Mouse (Mus musculus): ENCODE results near the gene 1700029I15Rik. TPM values are rescaled to one million over a fixed set of nuclear protein-coding genes. Genes with fewer than 3 reads are reported as not detected.

Gene 1700029I15Rik
- polyA plus RNA-seq, 1 experiment from 2014 or later, result 3.5 TPM

DNA sequence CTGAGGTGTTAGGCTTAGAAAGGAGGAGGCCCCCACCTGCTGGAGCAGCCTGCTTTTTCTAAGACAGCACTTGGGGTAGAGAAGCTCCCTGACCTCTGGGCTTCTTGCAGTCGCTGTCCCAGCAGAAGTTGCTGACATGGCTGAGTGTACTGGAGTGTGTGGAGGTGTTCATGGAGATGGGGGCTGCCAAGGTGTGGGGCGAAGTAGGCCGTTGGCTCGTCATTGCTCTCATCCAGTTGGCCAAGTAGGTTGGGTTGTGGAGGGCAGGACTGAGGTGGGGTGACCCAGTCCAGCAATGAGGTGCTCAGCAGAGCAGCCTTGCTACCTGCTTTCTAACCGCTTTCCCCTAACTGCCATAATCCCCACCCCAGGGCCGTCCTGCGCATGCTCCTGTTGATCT lies 5.0 kb upstream of the 1700029I15Rik start:
- Histone ChIP-seq H3K4me2 (ENCODE audit: low read depth, low read length) (no peak overlapping the region), H3K4me3 (replicated peaks; ENCODE audit: low read length) (no peak overlapping the region), H3K9me3 (replicated peaks; ENCODE audit: control insufficient read depth, low read length) (no peaks in the 10 kb centered on the region), H3K4me1 (ENCODE audit: control insufficient read depth, insufficient read depth, low read length) (peaks cover 28% of the 10 kb centered on the region), H3K27me3 (ENCODE audit: control insufficient read depth, insufficient read depth, low read length) (no peaks in the 10 kb centered on the region), H3K9ac (ENCODE audit: low read length) (no peak overlapping the region), H3K36me3 (ENCODE audit: control insufficient read depth, insufficient read depth, low read length) (no peaks in the 10 kb centered on the region), H3K27ac (ENCODE audit: low read length) (no peak overlapping the region)
- no peak for ATAC-seq (ENCODE audit: insufficient read depth, low FRiP score)
- 93% methylated on average over 7 of the region's 7 CpGs for WGBS

DNA sequence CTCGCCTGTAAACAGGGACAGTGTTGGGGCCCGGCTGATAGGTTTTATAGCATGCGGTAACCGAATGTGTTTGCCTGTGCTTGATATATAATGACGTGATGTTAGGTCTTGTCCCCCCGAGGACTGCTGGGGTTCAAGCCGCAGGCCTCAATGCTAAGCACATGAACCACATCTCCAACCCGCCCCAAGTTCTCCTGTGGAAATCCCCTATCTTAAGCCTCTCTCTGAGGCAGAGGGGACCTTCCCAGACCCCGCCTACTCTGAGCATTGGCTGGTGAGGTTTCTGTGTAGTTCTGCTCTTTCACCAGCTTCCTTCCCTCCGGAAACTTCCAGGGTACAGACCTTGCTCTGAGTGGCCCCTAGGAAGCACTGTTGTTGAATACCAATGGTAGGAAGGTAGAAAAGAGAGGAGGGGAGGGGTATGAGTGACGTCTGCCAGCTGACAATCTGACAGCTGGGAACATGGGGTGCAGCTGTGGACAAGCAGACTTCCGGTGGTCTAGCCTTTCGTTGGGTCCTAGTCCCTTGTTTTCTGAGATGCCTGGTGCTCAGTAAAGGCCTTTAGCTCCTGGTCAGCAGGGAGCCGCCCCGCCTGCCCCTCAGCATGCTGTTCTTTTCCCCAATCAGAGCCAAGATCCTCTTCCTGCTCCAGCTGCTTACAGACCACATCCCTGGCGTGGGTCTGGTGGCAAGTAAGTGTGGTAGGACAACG lies 2.4 kb upstream of the 1700029I15Rik start:
- no peaks in the 10 kb centered on the region for H3K9me3 ChIP-seq (replicated peaks; ENCODE audit: control insufficient read depth, low read length)
- peaks cover 9% of the 10 kb centered on the region for H3K4me1 ChIP-seq (ENCODE audit: control insufficient read depth, insufficient read depth, low read length)
- no peak overlapping the region for H3K4me2 ChIP-seq (ENCODE audit: low read depth, low read length)
- H3K36me3 ChIP-seq (ENCODE audit: control insufficient read depth, insufficient read depth, low read length), result 0 out of 2 replicates have a peak, but pooled peaks cover 2% of the 10 kb centered on the region
- H3K27ac ChIP-seq (ENCODE audit: low read length), result no peak overlapping the region
- 73% methylated on average over 17 of the region's 17 CpGs for WGBS
- no peak overlapping the region for H3K9ac ChIP-seq (ENCODE audit: low read length)
- no peak for ATAC-seq (ENCODE audit: insufficient read depth, low FRiP score)
- no peaks in the 10 kb centered on the region for H3K27me3 ChIP-seq (ENCODE audit: control insufficient read depth, insufficient read depth, low read length)
- H3K4me3 ChIP-seq (replicated peaks; ENCODE audit: low read length), result no peak overlapping the region

DNA sequence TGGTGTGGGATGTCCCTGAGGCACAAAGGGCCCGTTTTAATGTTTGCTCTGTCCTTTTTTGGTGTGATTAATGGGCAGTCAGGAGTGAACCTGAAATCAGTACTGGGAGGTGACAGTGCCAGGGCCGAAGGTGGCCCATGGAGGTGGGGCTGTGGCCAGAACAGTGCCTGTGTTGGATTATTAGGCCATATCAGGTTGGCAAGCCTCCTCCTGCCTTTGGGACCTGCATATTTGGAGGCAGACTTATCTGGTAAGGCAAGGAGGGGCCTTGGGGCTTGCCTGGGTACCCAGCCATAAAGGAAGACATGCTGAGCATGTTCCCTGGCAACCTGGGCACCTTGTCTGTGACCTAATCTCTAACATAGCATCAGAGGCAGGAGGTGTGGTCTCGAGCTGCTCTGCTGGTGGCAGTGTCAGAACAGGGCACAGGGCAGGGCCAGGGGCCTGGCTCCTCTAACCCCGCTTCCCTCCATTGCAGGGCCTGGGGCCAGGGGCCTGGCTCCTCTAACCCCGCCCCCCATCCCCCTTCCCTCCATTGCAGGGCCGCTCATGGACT lies 1.8 kb upstream of the 1700029I15Rik start:
- H3K27me3 ChIP-seq (ENCODE audit: control insufficient read depth, insufficient read depth, low read length), result no peaks in the 10 kb centered on the region
- H3K4me2 ChIP-seq (ENCODE audit: low read depth, low read length), result no peak overlapping the region
- no peak overlapping the region for H3K27ac ChIP-seq (ENCODE audit: low read length)
- H3K9me3 ChIP-seq (replicated peaks; ENCODE audit: control insufficient read depth, low read length), result no peaks in the 10 kb centered on the region
- no peak overlapping the region for H3K4me3 ChIP-seq (replicated peaks; ENCODE audit: low read length)
- 58% methylated on average over 6 of the region's 6 CpGs for WGBS
- H3K4me1 ChIP-seq (ENCODE audit: control insufficient read depth, insufficient read depth, low read length), result peaks cover 9% of the 10 kb centered on the region
- 0 out of 2 replicates have a peak, but pooled peaks cover 2% of the 10 kb centered on the region for H3K36me3 ChIP-seq (ENCODE audit: control insufficient read depth, insufficient read depth, low read length)
- no peak overlapping the region for H3K9ac ChIP-seq (ENCODE audit: low read length)
- ATAC-seq (ENCODE audit: insufficient read depth, low FRiP score), result no peak

DNA sequence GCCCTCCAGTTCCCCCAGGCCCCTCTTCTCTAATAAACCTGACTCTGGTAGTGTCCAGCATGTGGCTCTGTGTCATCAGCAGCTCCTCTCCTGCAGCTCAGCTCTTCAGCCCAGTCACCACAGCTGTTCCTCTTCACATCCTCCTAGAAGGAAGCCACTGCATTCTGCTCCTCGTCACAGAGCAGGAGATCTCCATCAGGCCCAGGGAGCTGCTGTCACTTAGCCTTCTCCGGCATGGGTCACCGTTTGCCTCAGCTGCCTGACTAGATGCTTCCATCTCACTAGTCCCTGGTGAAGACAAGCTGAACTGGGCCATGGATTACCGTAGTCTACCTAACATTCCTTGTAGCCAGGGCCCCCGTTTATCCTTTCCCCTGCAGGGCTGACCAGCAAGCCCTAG lies 1.2 kb upstream of the 1700029I15Rik start:
- Histone ChIP-seq H3K9me3 (replicated peaks; ENCODE audit: control insufficient read depth, low read length) (no peaks in the 10 kb centered on the region), H3K36me3 (ENCODE audit: control insufficient read depth, insufficient read depth, low read length) (0 out of 2 replicates have a peak, but pooled peaks cover 2% of the 10 kb centered on the region), H3K27me3 (ENCODE audit: control insufficient read depth, insufficient read depth, low read length) (no peaks in the 10 kb centered on the region), H3K4me3 (replicated peaks; ENCODE audit: low read length) (no peak overlapping the region), H3K4me2 (ENCODE audit: low read depth, low read length) (no peak overlapping the region), H3K9ac (ENCODE audit: low read length) (no peak overlapping the region), H3K4me1 (ENCODE audit: control insufficient read depth, insufficient read depth, low read length) (peaks cover 4% of the 10 kb centered on the region), H3K27ac (ENCODE audit: low read length) (no peak overlapping the region)
- 64% methylated on average over 5 of the region's 5 CpGs for WGBS
- 0 out of 2 replicates have a peak, but pooled peaks have one; percentile 18 for ATAC-seq (ENCODE audit: insufficient read depth, low FRiP score)

GRCm38 (mm10) chr2:92382759-92383158 lies 421 bp downstream of the 1700029I15Rik start:
- H3K9ac ChIP-seq (ENCODE audit: low read length), result no peak overlapping the region
- H3K4me2 ChIP-seq (ENCODE audit: low read depth, low read length), result no peak overlapping the region
- no peaks in the 10 kb centered on the region for H3K4me1 ChIP-seq (ENCODE audit: control insufficient read depth, insufficient read depth, low read length)
- no peak overlapping the region for H3K4me3 ChIP-seq (replicated peaks; ENCODE audit: low read length)
- ATAC-seq (ENCODE audit: insufficient read depth, low FRiP score), result no peak
- no peaks in the 10 kb centered on the region for H3K27me3 ChIP-seq (ENCODE audit: control insufficient read depth, insufficient read depth, low read length)
- 90% methylated on average over 4 of the region's 4 CpGs for WGBS
- 0 out of 2 replicates have a peak, but pooled peaks cover 2% of the 10 kb centered on the region for H3K36me3 ChIP-seq (ENCODE audit: control insufficient read depth, insufficient read depth, low read length)
- no peak overlapping the region for H3K27ac ChIP-seq (ENCODE audit: low read length)
- no peaks in the 10 kb centered on the region for H3K9me3 ChIP-seq (replicated peaks; ENCODE audit: control insufficient read depth, low read length)

- Histone ChIP-seq H3K27me3 (ENCODE audit: control insufficient read depth, insufficient read depth, low read length) (no peaks in the 10 kb centered on the region), H3K4me3 (replicated peaks; ENCODE audit: low read length) (no peak overlapping the region), H3K4me1 (ENCODE audit: control insufficient read depth, insufficient read depth, low read length) (peaks cover 9% of the 10 kb centered on the region), H3K4me2 (ENCODE audit: low read depth, low read length) (no peak overlapping the region), H3K9me3 (replicated peaks; ENCODE audit: control insufficient read depth, low read length) (no peaks in the 10 kb centered on the region), H3K27ac (ENCODE audit: low read length) (no peak overlapping the region), H3K36me3 (ENCODE audit: control insufficient read depth, insufficient read depth, low read length) (0 out of 2 replicates have a peak, but pooled peaks cover 2% of the 10 kb centered on the region), H3K9ac (ENCODE audit: low read length) (no peak overlapping the region)
- WGBS, result 72% methylated on average over 4 of the region's 4 CpGs
- ATAC-seq (ENCODE audit: insufficient read depth, low FRiP score), result no peak
These were observed 1.8 kb downstream of the 1700029I15Rik start for GRCm38 (mm10) chr2:92384101-92384500.

- Histone ChIP-seq H3K4me1 (ENCODE audit: control insufficient read depth, insufficient read depth, low read length) (peaks cover 19% of the 10 kb centered on the region), H3K27ac (ENCODE audit: low read length) (no peak overlapping the region), H3K4me2 (ENCODE audit: low read depth, low read length) (no peak overlapping the region), H3K4me3 (replicated peaks; ENCODE audit: low read length) (no peak overlapping the region), H3K27me3 (ENCODE audit: control insufficient read depth, insufficient read depth, low read length) (no peaks in the 10 kb centered on the region), H3K9me3 (replicated peaks; ENCODE audit: control insufficient read depth, low read length) (no peaks in the 10 kb centered on the region), H3K36me3 (ENCODE audit: control insufficient read depth, insufficient read depth, low read length) (0 out of 2 replicates have a peak, but pooled peaks cover 2% of the 10 kb centered on the region), H3K9ac (ENCODE audit: low read length) (no peak overlapping the region)
- no peak for ATAC-seq (ENCODE audit: insufficient read depth, low FRiP score)
- 79% methylated on average over 22 of the region's 22 CpGs for WGBS
These were observed 3.0 kb downstream of the 1700029I15Rik start for GRCm38 (mm10) chr2:92385113-92386051.

DNA sequence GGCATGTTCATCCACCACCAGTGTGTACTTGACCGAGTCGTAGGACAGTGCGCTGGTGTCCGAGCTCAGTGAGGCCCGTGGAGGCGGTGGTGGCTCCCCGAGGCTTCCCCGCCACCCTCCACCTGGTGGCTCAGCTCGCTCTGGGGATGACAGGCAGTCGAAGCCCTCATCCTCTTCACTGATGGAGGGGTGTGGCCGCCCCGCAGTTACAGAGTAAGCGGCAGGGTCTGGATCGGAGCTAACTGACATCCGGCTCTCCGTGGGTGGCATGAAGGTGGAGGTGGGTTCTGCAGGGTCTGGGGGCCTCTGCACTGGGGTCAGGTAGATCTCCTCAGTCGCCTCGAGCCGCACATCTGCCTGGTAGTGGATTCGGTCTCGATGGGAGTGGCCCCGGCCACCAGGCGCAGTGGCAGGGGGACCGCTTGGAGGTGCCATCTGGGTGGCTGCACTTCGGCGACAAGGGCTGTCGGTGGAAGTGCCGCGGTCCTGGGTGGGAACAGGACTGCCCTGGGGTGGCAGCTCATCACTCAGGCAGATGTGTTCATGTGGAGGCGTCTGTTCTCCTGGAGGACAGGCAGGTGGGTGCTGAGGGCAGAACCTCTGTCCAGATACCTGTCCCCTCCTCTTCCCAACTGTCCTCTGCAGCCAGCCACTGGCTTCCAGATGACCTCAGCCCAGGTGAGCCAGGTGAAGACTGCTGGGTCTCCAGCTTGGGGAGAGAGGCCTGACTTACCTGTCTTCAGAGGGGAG lies 4.7 kb downstream of the 1700029I15Rik start:
- no peak overlapping the region for H3K9ac ChIP-seq (ENCODE audit: low read length)
- no peaks in the 10 kb centered on the region for H3K9me3 ChIP-seq (replicated peaks; ENCODE audit: control insufficient read depth, low read length)
- H3K27me3 ChIP-seq (ENCODE audit: control insufficient read depth, insufficient read depth, low read length), result no peaks in the 10 kb centered on the region
- 0 out of 2 replicates have a peak, but pooled peaks cover 2% of the 10 kb centered on the region for H3K36me3 ChIP-seq (ENCODE audit: control insufficient read depth, insufficient read depth, low read length)
- no peak for ATAC-seq (ENCODE audit: insufficient read depth, low FRiP score)
- no peak overlapping the region for H3K4me2 ChIP-seq (ENCODE audit: low read depth, low read length)
- H3K4me1 ChIP-seq (ENCODE audit: control insufficient read depth, insufficient read depth, low read length), result peaks cover 31% of the 10 kb centered on the region
- WGBS, result 86% methylated on average over 30 of the region's 30 CpGs
- H3K4me3 ChIP-seq (replicated peaks; ENCODE audit: low read length), result no peak overlapping the region
- no peak overlapping the region for H3K27ac ChIP-seq (ENCODE audit: low read length)

Measured in stomach, embryonic 16.5 days (tissue).